Mouse (Mus musculus): ENCODE measurements around the gene Hbq1a.
"Not testable (repeated sequence)": the region's sequence is repeated elsewhere in the genome, so short reads cannot be mapped to it uniquely, and the experiment has no call there.

Hbq1a gene

GRCm38 (mm10) chr11:32281416-32282144 lies 18.3 kb upstream of the Hbq1a start:
- in situ Hi-C loops (cut with MboI; ENCODE audit: low pct_unique_long_range_greater_than_20kb in 1 of 2, low sequenced_read_pairs in 2 of 2, unreplicated experiment in 1 of 2) = no loop called here

- in situ Hi-C loops (cut with MboI; ENCODE audit: low pct_unique_long_range_greater_than_20kb in 1 of 2, low sequenced_read_pairs in 2 of 2, unreplicated experiment in 1 of 2) = not testable (repeated sequence)
These were observed 16.6 kb upstream of the Hbq1a start, which contains the start of gene Hba-a1 for GRCm38 (mm10) chr11:32283091-32283777. Hba-a1 (plus strand) TSS chr11:32283511.

- in situ Hi-C loops (cut with MboI; ENCODE audit: low pct_unique_long_range_greater_than_20kb in 1 of 2, low sequenced_read_pairs in 2 of 2, unreplicated experiment in 1 of 2) = not testable (repeated sequence)
These were observed 15.3 kb upstream of the Hbq1a start for GRCm38 (mm10) chr11:32284582-32284981.

GRCm38 (mm10) chr11:32285031-32285775 lies 14.7 kb upstream of the Hbq1a start:
- in situ Hi-C loops (cut with MboI; ENCODE audit: low pct_unique_long_range_greater_than_20kb in 1 of 2, low sequenced_read_pairs in 2 of 2, unreplicated experiment in 1 of 2) = no loop called here

- in situ Hi-C loops (cut with MboI; ENCODE audit: low pct_unique_long_range_greater_than_20kb in 1 of 2, low sequenced_read_pairs in 2 of 2, unreplicated experiment in 1 of 2) = not testable (repeated sequence)
These were observed 14.0 kb upstream of the Hbq1a start for GRCm38 (mm10) chr11:32285887-32286286.

- in situ Hi-C loops (cut with MboI; ENCODE audit: low pct_unique_long_range_greater_than_20kb in 1 of 2, low sequenced_read_pairs in 2 of 2, unreplicated experiment in 1 of 2) = not testable (repeated sequence)
These were observed 13.0 kb upstream of the Hbq1a start, which contains the start of gene Hbq1b for GRCm38 (mm10) chr11:32286695-32287492. Hbq1b (plus strand) TSS chr11:32286965.

GRCm38 (mm10) chr11:32287493-32287825 lies 12.4 kb upstream of the Hbq1a start:
- in situ Hi-C loops (cut with MboI; ENCODE audit: low pct_unique_long_range_greater_than_20kb in 1 of 2, low sequenced_read_pairs in 2 of 2, unreplicated experiment in 1 of 2) = no loop called here

- in situ Hi-C loops (cut with MboI; ENCODE audit: low pct_unique_long_range_greater_than_20kb in 1 of 2, low sequenced_read_pairs in 2 of 2, unreplicated experiment in 1 of 2) = not testable (repeated sequence)
These were observed 7.0 kb upstream of the Hbq1a start for GRCm38 (mm10) chr11:32292819-32293218.

- in situ Hi-C loops (cut with MboI; ENCODE audit: low pct_unique_long_range_greater_than_20kb in 1 of 2, low sequenced_read_pairs in 2 of 2, unreplicated experiment in 1 of 2) = not testable (repeated sequence)
These were observed 6.4 kb upstream of the Hbq1a start for GRCm38 (mm10) chr11:32293479-32293878.

- in situ Hi-C loops (cut with MboI; ENCODE audit: low pct_unique_long_range_greater_than_20kb in 1 of 2, low sequenced_read_pairs in 2 of 2, unreplicated experiment in 1 of 2) = not testable (repeated sequence)
These were observed 3.7 kb upstream of the Hbq1a start, which contains the start of gene Hba-a2 for GRCm38 (mm10) chr11:32296203-32296602. Hba-a2 (plus strand) TSS chr11:32296489.

- in situ Hi-C loops (cut with MboI; ENCODE audit: low pct_unique_long_range_greater_than_20kb in 1 of 2, low sequenced_read_pairs in 2 of 2, unreplicated experiment in 1 of 2) = not testable (repeated sequence)
These were observed 2.5 kb upstream of the Hbq1a start for GRCm38 (mm10) chr11:32297417-32297816.

- in situ Hi-C loops (cut with MboI; ENCODE audit: low pct_unique_long_range_greater_than_20kb in 1 of 2, low sequenced_read_pairs in 2 of 2, unreplicated experiment in 1 of 2) = no loop called here
These were observed 1.9 kb upstream of the Hbq1a start for GRCm38 (mm10) chr11:32297866-32298531.

- in situ Hi-C loops (cut with MboI; ENCODE audit: low pct_unique_long_range_greater_than_20kb in 1 of 2, low sequenced_read_pairs in 2 of 2, unreplicated experiment in 1 of 2) = no loop called here
These were observed 1.3 kb upstream of the Hbq1a start for GRCm38 (mm10) chr11:32298532-32298918.

- in situ Hi-C loops (cut with MboI; ENCODE audit: low pct_unique_long_range_greater_than_20kb in 1 of 2, low sequenced_read_pairs in 2 of 2, unreplicated experiment in 1 of 2) = no loop called here
These were observed 704 bp downstream of the Hbq1a start for GRCm38 (mm10) chr11:32300279-32301267.

- in situ Hi-C loops (cut with MboI; ENCODE audit: low pct_unique_long_range_greater_than_20kb in 1 of 2, low sequenced_read_pairs in 2 of 2, unreplicated experiment in 1 of 2) = no loop called here
These were observed 1.6 kb downstream of the Hbq1a start for GRCm38 (mm10) chr11:32301506-32301905.

- in situ Hi-C loops (cut with MboI; ENCODE audit: low pct_unique_long_range_greater_than_20kb in 1 of 2, low sequenced_read_pairs in 2 of 2, unreplicated experiment in 1 of 2) = no loop called here
These were observed 3.1 kb downstream of the Hbq1a start for GRCm38 (mm10) chr11:32302824-32303419.

GRCm38 (mm10) chr11:32303455-32303854 lies 3.6 kb downstream of the Hbq1a start:
- in situ Hi-C loops (cut with MboI; ENCODE audit: low pct_unique_long_range_greater_than_20kb in 1 of 2, low sequenced_read_pairs in 2 of 2, unreplicated experiment in 1 of 2) = no loop called here
